Mouse (Mus musculus) neutrophil, adult 5-6 weeks (primary cell): ENCODE measurements around the gene Themis2. TPM values are rescaled to one million over a fixed set of nuclear protein-coding genes. Genes with fewer than 3 reads are reported as not detected.

Source experiments
- ATAC-seq: fragments of 151-379, 151-347 bp; 2 replicates; pipeline ENCODE4 v1.8.0; 2017; ENCODE audit warnings: mild to moderate bottlenecking, moderate TSS enrichment; ENCODE audit not compliant: insufficient number of reproducible peaks, poor library complexity, low FRiP score, severe bottlenecking; ENCODE audit errors: extremely low read depth
- total RNA-seq: library from RNA; stranded (forward); fragments of 200-1000 nt; gene quantifications from 2 replicates; pipeline ENCODE4 v1.2.3, GENCODE M21; 2017

The Themis2 gene
- 269 and 270 TPM in 2 replicates for total RNA-seq

GRCm38 (mm10) chr4:132796196-132796886 is at the start of gene Themis2:
TSS of gene Themis2 (minus strand) at chr4:132796387.
- ATAC-seq, result peak; percentile 60

GRCm38 (mm10) chr4:132843705-132844071 is 47.5 kb upstream of the Themis2 start:
- no peak for ATAC-seq

GRCm38 (mm10) chr4:132842970-132843704 is 47.0 kb upstream of the Themis2 start, which contains the start of gene Ppp1r8:
TSS of gene Ppp1r8 (minus strand) at chr4:132843169.
- peak; percentile 84 for ATAC-seq

- ATAC-seq, result no peak
Observed at GRCm38 (mm10) chr4:132842281-132842906, 46.2 kb upstream of the Themis2 start.

GRCm38 (mm10) chr4:132841493-132841892 is 45.3 kb upstream of the Themis2 start:
- no peak for ATAC-seq

GRCm38 (mm10) chr4:132823614-132824366 is 27.6 kb upstream of the Themis2 start:
- ATAC-seq, result peak; percentile 86

- ATAC-seq, result no peak
Observed at GRCm38 (mm10) chr4:132818442-132818841, 22.3 kb upstream of the Themis2 start.

GRCm38 (mm10) chr4:132816855-132817254 is 20.7 kb upstream of the Themis2 start:
- no peak for ATAC-seq

- ATAC-seq, result no peak
Observed at GRCm38 (mm10) chr4:132816404-132816803, 20.2 kb upstream of the Themis2 start.

GRCm38 (mm10) chr4:132809621-132810020 is 13.4 kb upstream of the Themis2 start:
- no peak for ATAC-seq

- ATAC-seq, result peak; percentile 82
Observed at GRCm38 (mm10) chr4:132807771-132808641, 11.8 kb upstream of the Themis2 start.

- no peak for ATAC-seq
Observed at GRCm38 (mm10) chr4:132806620-132807191, 10.5 kb upstream of the Themis2 start.

GRCm38 (mm10) chr4:132805599-132806197 is 9.5 kb upstream of the Themis2 start:
- ATAC-seq, result no peak

GRCm38 (mm10) chr4:132805146-132805545 is 9.0 kb upstream of the Themis2 start:
- ATAC-seq, result no peak

GRCm38 (mm10) chr4:132804331-132804730 is 8.1 kb upstream of the Themis2 start:
- peak; percentile 61 for ATAC-seq

- ATAC-seq, result no peak
Observed at GRCm38 (mm10) chr4:132803876-132804275, 7.7 kb upstream of the Themis2 start.

- no peak for ATAC-seq
Observed at GRCm38 (mm10) chr4:132803212-132803611, 7.0 kb upstream of the Themis2 start.
